Mouse (Mus musculus) naive thymus-derived CD4-positive, alpha-beta T cell, adult 2 months (primary cell): Measurements from ENCODE around the gene Scgb2b21.
"Not testable (repeated sequence)": the region's sequence is repeated elsewhere in the genome, so short reads cannot be mapped to it uniquely, and the experiment has no call there.

Source experiments
- DNase-seq: peaks from one replicate; pipeline ENCODE4 v3.0.0-alpha.2; 2011; ENCODE audit warnings: low read depth

Gene Scgb2b21

GRCm38 (mm10) chr7:33520358-33520757 is at the start of gene Scgb2b21:
Gene Scgb2b21 (minus strand): TSS chr7:33520458.
- DNase-seq = no peak

DNA sequence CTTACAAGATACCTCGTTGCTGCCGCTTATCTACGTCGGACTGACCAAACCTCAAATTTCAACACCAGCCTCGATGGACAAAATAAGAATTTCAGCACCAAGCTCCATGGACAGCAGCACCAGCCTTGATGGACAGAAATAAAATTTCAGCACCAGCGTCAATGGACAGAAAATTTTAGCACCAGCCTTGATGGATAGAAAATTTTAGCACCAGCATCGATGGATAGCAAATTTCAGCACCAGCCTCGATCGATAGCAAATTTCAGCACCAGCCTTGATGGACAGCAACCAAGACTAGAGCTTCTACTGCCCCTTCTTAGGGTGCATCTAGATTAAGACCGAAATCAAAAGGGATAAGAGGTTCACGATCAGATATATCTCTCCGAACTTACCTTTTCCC is 23.2 kb upstream of the Scgb2b21 start:
- not testable (repeated sequence) for DNase-seq
